Mouse (Mus musculus) kidney, adult 9 months (tissue): ENCODE measurements around the gene Rimklb.

Source experiments
- DNase-seq: peaks from one replicate; pipeline ENCODE4 v3.0.0; 2022

Gene Rimklb

DNA sequence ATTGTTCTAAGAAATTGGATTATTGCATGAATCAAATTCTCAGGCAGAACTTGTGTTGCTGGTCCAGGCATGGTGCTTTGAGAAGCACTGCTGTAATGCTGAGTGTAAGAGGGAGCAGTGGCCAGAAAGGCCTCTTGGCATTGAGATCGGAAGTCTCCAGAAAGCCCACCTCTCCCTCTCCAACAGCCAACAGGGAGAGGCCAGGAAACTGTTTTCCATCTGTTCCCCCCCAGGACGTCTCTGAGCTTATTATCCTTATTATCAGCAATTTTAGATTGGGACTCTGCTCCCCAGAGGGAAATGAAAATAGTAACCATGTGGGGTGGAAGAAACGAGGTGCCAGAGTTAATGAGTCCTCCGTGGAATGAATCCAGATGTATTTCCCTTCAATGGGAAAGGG lies 82.2 kb downstream of the Rimklb start:
- DNase-seq: no peak

DNA sequence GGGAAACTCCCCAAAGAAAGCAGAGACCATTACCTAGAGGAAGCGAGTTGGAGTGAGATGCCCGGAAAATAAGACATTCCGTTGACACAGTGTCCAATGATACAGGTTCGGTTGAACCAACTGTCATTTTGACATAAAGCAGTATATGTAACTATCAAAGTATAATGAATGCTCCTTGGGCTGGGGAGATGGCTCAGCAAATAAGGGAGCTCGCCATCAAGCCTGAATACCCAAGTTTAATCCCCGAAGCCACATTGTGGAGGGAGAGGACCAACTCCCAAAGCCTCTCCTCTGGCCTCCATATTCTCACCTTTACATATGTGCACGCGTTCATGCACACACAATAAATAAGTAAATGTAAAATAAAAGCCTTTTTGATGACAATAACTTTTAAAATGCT lies 87.3 kb downstream of the Rimklb start:
- DNase-seq: no peak

DNA sequence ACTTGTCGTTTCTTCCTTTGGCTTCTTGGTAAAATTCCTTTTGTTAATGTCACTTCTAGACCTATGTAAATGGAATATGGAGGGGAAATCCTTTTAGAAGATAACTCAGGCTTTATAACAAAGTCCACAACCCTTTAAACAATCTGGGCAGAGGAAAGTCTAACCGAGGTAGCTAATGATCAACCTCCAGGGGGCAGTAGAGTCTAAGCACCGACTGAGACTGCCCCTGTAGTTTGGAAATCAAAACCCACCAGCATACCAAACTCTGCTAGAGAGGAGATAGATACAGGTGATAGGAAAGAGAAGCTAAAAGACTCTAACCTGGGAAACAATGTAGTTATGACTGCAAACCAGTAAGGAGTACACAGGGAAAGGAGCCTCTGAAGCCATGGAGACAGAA lies 96.3 kb downstream of the Rimklb start:
- DNase-seq: peak; percentile 45

- no peak for DNase-seq
These were observed 98.3 kb downstream of the Rimklb start for GRCm38 (mm10) chr6:122400263-122400662.
